Mouse (Mus musculus): Measurements from ENCODE around the gene Depdc7. TPM values are rescaled to one million over a fixed set of nuclear protein-coding genes. Genes with fewer than 3 reads are reported as not detected.

Depdc7 gene
- polyA plus RNA-seq, 1 experiment = not detected

- H3K9me3 ChIP-seq (ENCODE audit: control insufficient read depth, low read length) = no peaks in the 10 kb centered on the region
- peaks cover 14% of the 10 kb centered on the region for H3K4me1 ChIP-seq (ENCODE audit: control insufficient read depth)
- peaks cover 36% of the 10 kb centered on the region for H3K27me3 ChIP-seq (ENCODE audit: control insufficient read depth)
- no peak for TF ChIP-seq TAL1 (IDR thresholded peaks at IDR 0.05; ENCODE audit: low read length)
- TF ChIP-seq GATA1 (IDR thresholded peaks at IDR 0.05; ENCODE audit: low read length) = no peak
- H3K36me3 ChIP-seq (ENCODE audit: control insufficient read depth) = no peaks in the 10 kb centered on the region
- no peak overlapping the region for H3K4me3 ChIP-seq (replicated peaks)
These were observed 32.8 kb downstream of the Depdc7 start for GRCm38 (mm10) chr2:104709786-104710337.

GRCm38 (mm10) chr2:104704355-104704754 is 38.3 kb downstream of the Depdc7 start:
- H3K4me3 ChIP-seq (replicated peaks) = no peak overlapping the region
- H3K9me3 ChIP-seq (ENCODE audit: control insufficient read depth, low read length) = no peaks in the 10 kb centered on the region
- no peaks in the 10 kb centered on the region; the same call in none of the 2 replicates for H3K27me3 ChIP-seq (ENCODE audit: control insufficient read depth)
- no peak for TF ChIP-seq TAL1 (IDR thresholded peaks at IDR 0.05; ENCODE audit: low read length)
- TF ChIP-seq GATA1 (IDR thresholded peaks at IDR 0.05; ENCODE audit: low read length) = no peak
- no peaks in the 10 kb centered on the region for H3K4me1 ChIP-seq (ENCODE audit: control insufficient read depth)
- no peaks in the 10 kb centered on the region for H3K36me3 ChIP-seq (ENCODE audit: control insufficient read depth)

DNA sequence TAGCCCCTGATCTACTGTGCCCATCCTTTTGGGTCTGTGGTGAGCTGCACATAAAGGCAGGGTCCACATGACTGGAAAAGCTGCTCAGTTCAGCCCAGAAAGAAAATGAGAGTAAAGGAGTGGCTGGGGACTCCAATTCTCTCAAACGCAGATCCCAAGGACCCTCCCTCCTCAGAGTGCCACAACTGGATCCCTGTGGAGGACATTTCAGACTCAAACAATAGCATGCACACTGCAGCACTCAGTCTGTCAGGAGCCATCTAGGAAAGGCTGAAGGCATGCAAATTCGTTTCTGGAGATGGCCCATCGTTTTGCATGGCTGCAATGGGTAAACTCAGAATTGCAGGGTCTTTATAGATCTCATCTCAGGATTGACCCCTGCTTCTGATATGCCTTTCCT is 39.5 kb downstream of the Depdc7 start:
- no peaks in the 10 kb centered on the region for H3K27me3 ChIP-seq (ENCODE audit: control insufficient read depth)
- H3K4me3 ChIP-seq (replicated peaks) = no peak overlapping the region
- no peaks in the 10 kb centered on the region for H3K4me1 ChIP-seq (ENCODE audit: control insufficient read depth)
- H3K9me3 ChIP-seq (ENCODE audit: control insufficient read depth, low read length) = no peaks in the 10 kb centered on the region
- TF ChIP-seq TAL1 (IDR thresholded peaks at IDR 0.05; ENCODE audit: low read length) = no peak
- no peak for TF ChIP-seq GATA1 (IDR thresholded peaks at IDR 0.05; ENCODE audit: low read length)
- no peaks in the 10 kb centered on the region for H3K36me3 ChIP-seq (ENCODE audit: control insufficient read depth)

GRCm38 (mm10) chr2:104699659-104700058 is 43.0 kb downstream of the Depdc7 start:
- TF ChIP-seq GATA1 (IDR thresholded peaks at IDR 0.05; ENCODE audit: low read length) = no peak
- no peak for TF ChIP-seq TAL1 (IDR thresholded peaks at IDR 0.05; ENCODE audit: low read length)
- H3K9me3 ChIP-seq (ENCODE audit: control insufficient read depth, low read length) = no peaks in the 10 kb centered on the region
- no peak overlapping the region for H3K4me3 ChIP-seq (replicated peaks)
- H3K4me1 ChIP-seq (ENCODE audit: control insufficient read depth) = no peaks in the 10 kb centered on the region
- no peaks in the 10 kb centered on the region for H3K27me3 ChIP-seq (ENCODE audit: control insufficient read depth)
- H3K36me3 ChIP-seq (ENCODE audit: control insufficient read depth) = no peaks in the 10 kb centered on the region

DNA sequence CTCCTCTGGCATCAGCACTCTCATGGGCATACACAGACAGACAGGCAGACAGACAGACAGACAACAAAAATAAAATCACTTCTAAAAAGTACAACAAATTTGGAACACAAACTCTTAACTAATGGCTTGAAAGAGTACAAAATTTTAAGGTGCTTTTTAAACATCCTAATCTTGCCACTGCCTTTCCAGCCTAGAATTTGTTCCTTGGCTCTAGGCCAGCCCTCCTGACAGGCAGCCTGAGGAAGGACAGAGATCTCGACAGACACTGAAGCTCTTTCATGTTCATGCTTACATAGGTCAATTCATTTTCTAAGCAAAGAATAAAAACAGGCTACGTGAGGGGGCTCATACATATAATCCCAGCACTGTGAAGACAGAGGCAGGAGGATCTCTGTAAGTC is 50.1 kb downstream of the Depdc7 start:
- H3K36me3 ChIP-seq (ENCODE audit: control insufficient read depth) = no peaks in the 10 kb centered on the region
- TF ChIP-seq GATA1 (IDR thresholded peaks at IDR 0.05; ENCODE audit: low read length) = no peak
- TF ChIP-seq TAL1 (IDR thresholded peaks at IDR 0.05; ENCODE audit: low read length) = no peak
- H3K4me3 ChIP-seq (replicated peaks) = no peak overlapping the region
- no peaks in the 10 kb centered on the region for H3K27me3 ChIP-seq (ENCODE audit: control insufficient read depth)
- H3K4me1 ChIP-seq (ENCODE audit: control insufficient read depth) = no peaks in the 10 kb centered on the region
- no peaks in the 10 kb centered on the region for H3K9me3 ChIP-seq (ENCODE audit: control insufficient read depth, low read length)

DNA sequence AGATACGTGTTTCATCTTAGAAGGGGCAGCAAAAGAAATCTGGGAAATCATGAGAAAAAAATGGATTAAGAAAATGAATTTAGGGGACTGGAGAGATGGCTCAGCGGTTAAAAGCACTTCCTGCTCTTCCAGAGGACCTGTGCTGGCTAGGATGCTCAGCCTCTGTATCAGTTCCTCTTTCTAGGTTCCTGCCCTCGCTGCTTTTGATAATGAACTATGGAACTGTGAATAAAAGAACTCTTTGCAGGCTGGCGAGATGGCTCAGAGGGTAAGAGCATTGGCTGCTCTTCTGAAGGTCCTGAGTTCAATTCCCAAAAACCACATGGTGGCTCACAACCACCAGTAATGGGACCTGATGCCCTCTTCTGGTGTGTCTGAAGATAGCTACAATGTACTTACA is 52.0 kb downstream of the Depdc7 start:
- TF ChIP-seq TAL1 (IDR thresholded peaks at IDR 0.05; ENCODE audit: low read length) = no peak
- TF ChIP-seq GATA1 (IDR thresholded peaks at IDR 0.05; ENCODE audit: low read length) = no peak
- Histone ChIP-seq H3K27me3 (ENCODE audit: control insufficient read depth) (no peaks in the 10 kb centered on the region), H3K9me3 (ENCODE audit: control insufficient read depth, low read length) (no peaks in the 10 kb centered on the region), H3K36me3 (ENCODE audit: control insufficient read depth) (no peaks in the 10 kb centered on the region), H3K4me1 (ENCODE audit: control insufficient read depth) (no peaks in the 10 kb centered on the region), H3K4me3 (replicated peaks) (no peak overlapping the region)

DNA sequence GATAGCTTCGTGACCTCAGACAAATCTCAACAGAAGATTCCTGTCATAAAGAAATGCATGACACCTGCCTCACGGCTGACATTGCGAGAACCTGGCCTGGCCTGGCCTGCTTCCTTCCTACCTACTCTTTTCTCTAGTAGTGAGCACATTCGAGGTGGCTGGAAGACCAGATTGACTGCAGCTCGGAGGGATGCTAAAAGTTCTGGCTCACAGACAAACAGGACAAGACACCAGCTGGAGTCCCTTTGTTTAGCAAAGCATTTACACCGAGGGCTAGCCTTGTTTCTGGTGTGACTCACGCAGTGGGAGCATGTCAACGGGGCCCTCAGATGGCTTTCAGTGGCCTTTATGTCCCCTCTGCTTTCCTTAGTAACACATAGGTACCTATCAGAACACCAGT is 54.0 kb downstream of the Depdc7 start:
- Histone ChIP-seq H3K27me3 (ENCODE audit: control insufficient read depth) (no peaks in the 10 kb centered on the region), H3K36me3 (ENCODE audit: control insufficient read depth) (no peaks in the 10 kb centered on the region), H3K4me3 (replicated peaks) (no peak overlapping the region), H3K4me1 (ENCODE audit: control insufficient read depth) (peaks cover 2% of the 10 kb centered on the region; the same call in 1 of the 2 replicates), H3K9me3 (ENCODE audit: control insufficient read depth, low read length) (no peaks in the 10 kb centered on the region)
- TF ChIP-seq TAL1 (IDR thresholded peaks at IDR 0.05; ENCODE audit: low read length) (no peak), GATA1 (IDR thresholded peaks at IDR 0.05; ENCODE audit: low read length) (no peak)

DNA sequence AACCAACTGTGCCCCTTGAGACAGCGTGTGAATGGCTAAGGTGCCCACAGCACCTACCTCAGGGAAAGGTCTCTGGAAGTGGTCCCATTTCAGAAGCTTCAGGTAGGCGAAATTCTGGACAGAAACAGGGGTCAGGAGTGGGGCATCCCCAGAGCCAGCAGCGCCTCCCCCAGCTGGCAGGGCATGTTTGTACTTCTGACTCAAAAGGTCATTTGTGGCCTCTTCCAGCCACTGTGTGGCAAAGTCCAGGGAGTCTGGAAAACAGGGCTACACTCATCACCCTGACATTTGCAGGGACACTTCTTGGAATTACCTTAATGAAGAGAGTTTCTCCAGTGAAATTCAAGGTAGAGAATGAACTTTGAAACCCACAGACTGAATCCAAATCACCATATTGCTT is 54.4 kb downstream of the Depdc7 start:
- Histone ChIP-seq H3K4me1 (ENCODE audit: control insufficient read depth) (peaks cover 2% of the 10 kb centered on the region; the same call in 1 of the 2 replicates), H3K36me3 (ENCODE audit: control insufficient read depth) (no peaks in the 10 kb centered on the region), H3K27me3 (ENCODE audit: control insufficient read depth) (no peaks in the 10 kb centered on the region), H3K4me3 (replicated peaks) (no peak overlapping the region), H3K9me3 (ENCODE audit: control insufficient read depth, low read length) (no peaks in the 10 kb centered on the region)
- TF ChIP-seq TAL1 (IDR thresholded peaks at IDR 0.05; ENCODE audit: low read length) = no peak
- TF ChIP-seq GATA1 (IDR thresholded peaks at IDR 0.05; ENCODE audit: low read length) = no peak

- Histone ChIP-seq H3K9me3 (ENCODE audit: control insufficient read depth, low read length) (no peaks in the 10 kb centered on the region), H3K4me3 (replicated peaks) (no peak overlapping the region), H3K27me3 (ENCODE audit: control insufficient read depth) (no peaks in the 10 kb centered on the region), H3K4me1 (ENCODE audit: control insufficient read depth) (peaks cover 2% of the 10 kb centered on the region; the same call in 1 of the 2 replicates), H3K36me3 (ENCODE audit: control insufficient read depth) (no peaks in the 10 kb centered on the region)
- no peak for TF ChIP-seq GATA1 (IDR thresholded peaks at IDR 0.05; ENCODE audit: low read length)
These were observed 55.4 kb downstream of the Depdc7 start for GRCm38 (mm10) chr2:104687261-104687660.

DNA sequence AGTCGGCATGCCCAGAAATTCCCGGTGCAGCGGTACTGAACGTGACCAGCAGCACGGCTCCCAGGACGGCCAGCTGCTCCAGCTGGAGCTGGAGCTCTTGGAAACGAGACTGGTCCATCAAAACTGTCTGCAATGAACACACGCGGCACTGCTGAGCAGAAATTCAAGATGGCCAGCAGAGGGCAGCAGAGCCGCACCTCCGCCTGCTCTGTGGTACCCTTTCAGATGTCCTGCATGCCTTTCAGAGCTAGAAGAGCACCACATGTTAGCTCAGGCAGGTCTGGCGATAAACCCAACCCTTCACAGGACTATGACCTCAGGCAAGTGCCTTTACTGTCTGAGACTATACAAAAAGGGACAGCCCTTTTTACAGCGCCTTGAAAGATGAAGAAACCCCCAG is 57.3 kb downstream of the Depdc7 start:
- Histone ChIP-seq H3K9me3 (ENCODE audit: control insufficient read depth, low read length) (no peaks in the 10 kb centered on the region), H3K4me3 (replicated peaks) (no peak overlapping the region), H3K4me1 (ENCODE audit: control insufficient read depth) (peaks cover 2% of the 10 kb centered on the region; the same call in 1 of the 2 replicates), H3K36me3 (ENCODE audit: control insufficient read depth) (no peaks in the 10 kb centered on the region; the same call in 1 of the 2 replicates), H3K27me3 (ENCODE audit: control insufficient read depth) (no peaks in the 10 kb centered on the region)
- TF ChIP-seq GATA1 (IDR thresholded peaks at IDR 0.05; ENCODE audit: low read length) = no peak
- TF ChIP-seq TAL1 (IDR thresholded peaks at IDR 0.05; ENCODE audit: low read length) = no peak
